ENCODE assay signal across 15 mouse cellular contexts in genomic region chr1:178748222-178748600, GRCm38 (mm10).
A peak's percentile ranks its signal among the peaks of the same experiment; 100 is the strongest.
DNase-seq lines count a peak whose midpoint lies in the region; ATAC-seq and TF ChIP-seq lines count a peak whose summit lies in the region.
"Had no signal": no experiment of that assay in that cellular context is flagged by ENCODE, and none has a peak within 500 bp of the region (broad histone marks: within the 10 kb centered on the region; RNA-seq: fewer than 3 reads in every experiment).

No protein-coding gene starts in this region.

- no peaks in the 10 kb centered on the region for H3K9me3 ChIP-seq in hindbrain, embryonic 15.5 days
- H3K9me3 ChIP-seq in hindbrain, embryonic 10.5 days, result peaks cover 3% of the 10 kb centered on the region; the same call in 1 of the 2 replicates
- no peaks in the 10 kb centered on the region for H3K9me3 ChIP-seq in midbrain, embryonic 15.5 days
- H3K9me3 ChIP-seq in midbrain, embryonic 11.5 days (ENCODE audit: control insufficient read depth, low read length), result no peaks in the 10 kb centered on the region; the same call in 1 of the 2 replicates
- no peaks in the 10 kb centered on the region for H3K9me3 ChIP-seq in forebrain, postnatal 0 days (ENCODE audit: low read length)
- H3K9me3 ChIP-seq: limb, embryonic 15.5 days; liver, embryonic 15.5 days had no signal

- no peaks in the 10 kb centered on the region for H3K27me3 ChIP-seq in cerebellum, adult 2 months (ENCODE audit: control insufficient read depth, insufficient read depth, low read length)
- H3K27me3 ChIP-seq in hindbrain, embryonic 15.5 days, result no peaks in the 10 kb centered on the region
- H3K27me3 ChIP-seq in hindbrain, embryonic 10.5 days (ENCODE audit: insufficient read depth, poor library complexity, severe bottlenecking), result no peaks in the 10 kb centered on the region
- H3K27me3 ChIP-seq in midbrain, embryonic 15.5 days (replicated peaks), result no peaks in the 10 kb centered on the region
- H3K27me3 ChIP-seq in midbrain, embryonic 11.5 days (ENCODE audit: control insufficient read depth, insufficient read depth, low read length), result peaks cover 2% of the 10 kb centered on the region; the same call in 1 of the 2 replicates
- no peaks in the 10 kb centered on the region for H3K27me3 ChIP-seq in forebrain, postnatal 0 days (ENCODE audit: insufficient read depth, low read length)
- H3K27me3 ChIP-seq: limb, embryonic 15.5 days; liver, embryonic 15.5 days had no signal

- H3K4me3 ChIP-seq in cerebellum, adult 2 months (replicated peaks; ENCODE audit: insufficient read depth, low read depth, low read length), result no peak overlapping the region
- no peak overlapping the region for H3K4me3 ChIP-seq in hindbrain, embryonic 15.5 days
- H3K4me3 ChIP-seq in hindbrain, embryonic 10.5 days, result no peak overlapping the region
- no peak overlapping the region for H3K4me3 ChIP-seq in midbrain, embryonic 15.5 days
- H3K4me3 ChIP-seq in midbrain, embryonic 11.5 days (ENCODE audit: low read depth, low read length), result no peak overlapping the region
- no peak overlapping the region for H3K4me3 ChIP-seq in forebrain, postnatal 0 days (ENCODE audit: low read depth, low read length)
- H3K4me3 ChIP-seq: limb, embryonic 15.5 days; liver, embryonic 15.5 days had no signal

- no peak for TF ChIP-seq CTCF in cerebellum, adult 2 months (IDR thresholded peaks at IDR 0.05; ENCODE audit: borderline replicate concordance, insufficient read depth, low read depth, low read length)
- no peak for TF ChIP-seq CTCF in forebrain, postnatal 0 days (IDR thresholded peaks at IDR 0.05; ENCODE audit: low read depth)

- ATAC-seq in cerebellum, adult (ENCODE audit: insufficient number of reproducible peaks, low FRiP score, low TSS enrichment), result no peak
- no peak for ATAC-seq in hindbrain, embryonic 15.5 days (ENCODE audit: low FRiP score, low read depth)
- no peak for ATAC-seq in midbrain, embryonic 15.5 days (replicated peaks)
- ATAC-seq in midbrain, embryonic 11.5 days (ENCODE audit: low FRiP score), result no peak
- ATAC-seq in forebrain, postnatal 0 days, result no peak; the same call in 1 of the 2 replicates

- no peak overlapping the region for H3K4me2 ChIP-seq in hindbrain, embryonic 15.5 days
- H3K4me2 ChIP-seq in midbrain, embryonic 15.5 days, result no peak overlapping the region
- no peak overlapping the region for H3K4me2 ChIP-seq in midbrain, embryonic 11.5 days
- H3K4me2 ChIP-seq in forebrain, postnatal 0 days (ENCODE audit: low read depth), result no peak overlapping the region
- H3K4me2 ChIP-seq: limb, embryonic 15.5 days; liver, embryonic 15.5 days had no signal

- no peak for DNase-seq in cerebellum, adult 2 months
- no peak for DNase-seq in hindbrain, embryonic 10.5 days (ENCODE audit: low spot score)
- DNase-seq in midbrain, embryonic 11.5 days (ENCODE audit: low spot score, missing footprints), result no peak
- peak; percentile 12 for DNase-seq in forebrain, postnatal 0 days
- DNase-seq in heart, postnatal 10 days, result no peak
- DNase-seq: adrenal gland, postnatal 25 days; gastrocnemius, postnatal 14 days; kidney, adult 18-20 months; right cerebral cortex, postnatal 4 days had no signal

- H3K27ac ChIP-seq in cerebellum, adult 2 months (ENCODE audit: insufficient read depth, low read length), result peak overlapping the region; percentile 85
- H3K27ac ChIP-seq in hindbrain, embryonic 15.5 days (replicated peaks), result peak overlapping the region; percentile 67
- no peak overlapping the region for H3K27ac ChIP-seq in hindbrain, embryonic 10.5 days
- H3K27ac ChIP-seq in midbrain, embryonic 15.5 days, result peak overlapping the region; percentile 49
- H3K27ac ChIP-seq in midbrain, embryonic 11.5 days (ENCODE audit: low read depth, low read length), result no peak overlapping the region
- no peak overlapping the region for H3K27ac ChIP-seq in forebrain, postnatal 0 days (ENCODE audit: low read depth, low read length)
- H3K27ac ChIP-seq: kidney, postnatal 0 days; limb, embryonic 15.5 days; liver, embryonic 15.5 days had no signal

- intact Hi-C loops in heart, postnatal 10 days (cut with DNase I), result no loop called here

- no peak for TF ChIP-seq POLR2A in cerebellum, adult 2 months (IDR thresholded peaks at IDR 0.05; ENCODE audit: borderline replicate concordance, insufficient read depth, low read length)

- peaks cover 48% of the 10 kb centered on the region for H3K4me1 ChIP-seq in cerebellum, adult 2 months (ENCODE audit: control insufficient read depth, insufficient read depth, low read length)
- peaks cover 24% of the 10 kb centered on the region for H3K4me1 ChIP-seq in hindbrain, embryonic 15.5 days (replicated peaks)
- H3K4me1 ChIP-seq in hindbrain, embryonic 10.5 days (replicated peaks), result peaks cover 6% of the 10 kb centered on the region; the same call in 1 of the 2 replicates
- H3K4me1 ChIP-seq in midbrain, embryonic 15.5 days, result peaks cover 4% of the 10 kb centered on the region; the same call in 1 of the 2 replicates
- no peaks in the 10 kb centered on the region for H3K4me1 ChIP-seq in midbrain, embryonic 11.5 days (ENCODE audit: control insufficient read depth, insufficient read depth, low read length)
- H3K4me1 ChIP-seq in forebrain, postnatal 0 days (ENCODE audit: insufficient read depth), result 0 out of 2 replicates have a peak, but pooled peaks cover 7% of the 10 kb centered on the region
- H3K4me1 ChIP-seq: liver, embryonic 15.5 days had no signal

- H3K9ac ChIP-seq in hindbrain, embryonic 15.5 days, result no peak overlapping the region
- no peak overlapping the region for H3K9ac ChIP-seq in midbrain, embryonic 15.5 days
- H3K9ac ChIP-seq in midbrain, embryonic 11.5 days (ENCODE audit: low read length), result no peak overlapping the region
- no peak overlapping the region for H3K9ac ChIP-seq in forebrain, postnatal 0 days
- H3K9ac ChIP-seq: limb, embryonic 15.5 days; liver, embryonic 15.5 days had no signal

- no peaks in the 10 kb centered on the region for H3K36me3 ChIP-seq in hindbrain, embryonic 15.5 days
- H3K36me3 ChIP-seq in hindbrain, embryonic 10.5 days, result no peaks in the 10 kb centered on the region
- H3K36me3 ChIP-seq in midbrain, embryonic 15.5 days (replicated peaks), result no peaks in the 10 kb centered on the region
- no peaks in the 10 kb centered on the region for H3K36me3 ChIP-seq in midbrain, embryonic 11.5 days (ENCODE audit: control insufficient read depth, insufficient read depth, low read length)
- no peaks in the 10 kb centered on the region for H3K36me3 ChIP-seq in forebrain, postnatal 0 days (ENCODE audit: insufficient read depth)
- H3K36me3 ChIP-seq: limb, embryonic 15.5 days; liver, embryonic 15.5 days had no signal

- 61% methylated on average over 7 of the region's 7 CpGs for WGBS in cerebellum, adult 2 months
- 56% methylated on average over 7 of the region's 7 CpGs for WGBS in hindbrain, embryonic 15.5 days
- WGBS in hindbrain, embryonic 10.5 days, result 78% methylated on average over 7 of the region's 7 CpGs
- WGBS in midbrain, embryonic 15.5 days, result 64% methylated on average over 7 of the region's 7 CpGs
- WGBS in midbrain, embryonic 11.5 days, result 82% methylated on average over 7 of the region's 7 CpGs
- 44% methylated on average over 7 of the region's 7 CpGs for WGBS in forebrain, postnatal 0 days

Comparison
In these comparisons a context has a peak if more than half of its experiments do, and no peak if none do; other contexts are left out.
1. H3K27ac ChIP-seq: peak in cerebellum, adult 2 months (single experiment), hindbrain, embryonic 15.5 days (single experiment) and midbrain, embryonic 15.5 days (single experiment); none in hindbrain, embryonic 10.5 days (single experiment), midbrain, embryonic 11.5 days (single experiment) and forebrain, postnatal 0 days (single experiment).